Mouse (Mus musculus) spleen, adult 2 months (tissue): ENCODE data around the gene Cdc42se1.

ENCODE experiments used
- CTCF ChIP-seq: fragments of 200-500 bp; IDR thresholded peaks from 2 replicates; pipeline ENCODE4 v1.5.1; 2011; ENCODE audit warnings: mild to moderate bottlenecking, inconsistent platforms; ENCODE audit not compliant: insufficient read depth, insufficient read length, insufficient replicate concordance; ENCODE audit errors: extremely low read depth
- POLR2A ChIP-seq: fragments of 200-500 bp; IDR thresholded peaks from 2 replicates; pipeline ENCODE4 v1.6.1; 2011; ENCODE audit warnings: low read depth, low read length, inconsistent platforms

DNA sequence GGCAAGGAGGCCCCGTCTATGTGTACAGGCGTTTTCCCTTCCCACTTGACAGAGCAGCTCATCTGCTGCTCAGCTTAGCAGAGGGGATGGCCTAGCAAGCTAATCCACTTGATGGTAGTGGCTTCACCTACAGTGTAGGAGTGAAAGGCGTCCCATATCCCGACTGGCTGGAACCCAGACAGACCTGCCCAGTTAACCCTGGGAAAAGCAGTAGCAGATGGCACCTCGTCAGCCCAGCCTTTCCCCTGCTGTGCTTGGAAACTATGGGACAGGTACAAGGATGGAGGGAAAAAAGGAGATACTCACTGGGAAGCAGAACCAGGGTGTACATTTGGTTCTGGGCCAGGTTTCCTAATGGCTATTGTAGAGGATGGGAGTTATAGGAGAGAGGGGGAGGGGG is 21.8 kb downstream of the Cdc42se1 start:
- no peak for TF ChIP-seq POLR2A
- no peak for TF ChIP-seq CTCF
